Mouse (Mus musculus): ENCODE results near the gene Lrrc74b. TPM values are rescaled to one million over a fixed set of nuclear protein-coding genes. Genes with fewer than 3 reads are reported as not detected.

Lrrc74b gene
- polyA plus RNA-seq, 1 experiment from 2014 or later: 0.89 TPM

GRCm38 (mm10) chr16:17532676-17533329 lies 28.2 kb downstream of the Lrrc74b start:
- H3K9me3 ChIP-seq: no peaks in the 10 kb centered on the region
- H3K36me3 ChIP-seq: peaks cover 10% of the 10 kb centered on the region
- no peak overlapping the region for H3K27ac ChIP-seq (replicated peaks)
- H3K4me3 ChIP-seq: no peak overlapping the region
- no peak for ATAC-seq (replicated peaks)
- H3K4me2 ChIP-seq (replicated peaks): no peak overlapping the region
- WGBS: 70% methylated on average over 14 of the region's 14 CpGs
- H3K4me1 ChIP-seq: peaks cover 20% of the 10 kb centered on the region
- H3K9ac ChIP-seq (replicated peaks): no peak overlapping the region
- H3K27me3 ChIP-seq: no peaks in the 10 kb centered on the region

GRCm38 (mm10) chr16:17532271-17532670 lies 28.8 kb downstream of the Lrrc74b start:
- Histone ChIP-seq H3K4me3 (no peak overlapping the region), H3K27me3 (no peaks in the 10 kb centered on the region), H3K4me2 (replicated peaks) (no peak overlapping the region), H3K9ac (replicated peaks) (no peak overlapping the region), H3K9me3 (no peaks in the 10 kb centered on the region), H3K4me1 (peaks cover 20% of the 10 kb centered on the region), H3K36me3 (peaks cover 15% of the 10 kb centered on the region), H3K27ac (replicated peaks) (no peak overlapping the region)
- no peak for ATAC-seq (replicated peaks)
- 56% methylated on average over 4 of the region's 4 CpGs for WGBS

DNA sequence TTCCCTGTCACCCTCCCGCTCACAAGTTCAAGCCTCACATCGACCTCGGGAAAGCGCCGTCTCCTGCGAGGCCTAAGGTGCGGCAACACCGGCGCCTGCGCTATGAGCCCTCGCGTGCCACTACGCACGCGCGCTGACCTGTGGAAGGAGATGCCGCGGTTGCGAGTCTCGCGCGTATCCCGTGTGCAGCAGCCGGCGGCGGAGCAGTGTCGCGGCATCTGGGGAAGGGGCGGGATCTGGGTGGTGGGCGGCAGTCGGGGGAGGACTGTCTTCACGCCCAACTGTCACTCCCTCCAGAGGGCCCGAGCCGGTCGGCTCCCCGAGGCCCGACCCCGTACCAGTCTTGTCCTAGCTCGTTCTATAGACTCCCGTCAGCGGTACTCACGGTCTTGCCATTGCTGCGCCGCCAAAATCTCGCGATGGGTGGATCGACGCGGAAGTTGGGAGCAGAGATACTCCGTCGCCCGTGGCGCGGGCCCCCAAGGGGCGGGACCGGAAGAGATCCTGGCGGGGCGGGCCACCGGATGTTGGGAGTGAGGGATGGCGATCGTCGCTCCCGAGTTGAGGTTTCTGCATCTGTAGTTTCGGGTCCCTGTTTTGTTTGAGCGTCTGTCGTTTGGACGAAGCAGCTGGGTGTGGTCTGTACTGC lies 30.3 kb downstream of the Lrrc74b start, which contains the start of gene Thap7:
Gene Thap7 (minus strand): TSS at position 497 of the 649 bp plus-strand sequence.
- no peaks in the 10 kb centered on the region for H3K27me3 ChIP-seq
- peak within 1 kb of the TSS; percentile 85 for H3K4me3 ChIP-seq
- WGBS: under 1% methylated on average over 67 of the region's 67 CpGs
- H3K27ac ChIP-seq (replicated peaks): peak within 1 kb of the TSS; percentile 99
- H3K9me3 ChIP-seq: no peaks in the 10 kb centered on the region
- peak within 1 kb of the TSS; percentile 71 for H3K4me2 ChIP-seq (replicated peaks)
- peaks cover 30% of the 10 kb centered on the region for H3K36me3 ChIP-seq
- peaks cover 20% of the 10 kb centered on the region for H3K4me1 ChIP-seq
- ATAC-seq (replicated peaks): peak; percentile 98
- H3K9ac ChIP-seq (replicated peaks): peak within 1 kb of the TSS; percentile 82

DNA sequence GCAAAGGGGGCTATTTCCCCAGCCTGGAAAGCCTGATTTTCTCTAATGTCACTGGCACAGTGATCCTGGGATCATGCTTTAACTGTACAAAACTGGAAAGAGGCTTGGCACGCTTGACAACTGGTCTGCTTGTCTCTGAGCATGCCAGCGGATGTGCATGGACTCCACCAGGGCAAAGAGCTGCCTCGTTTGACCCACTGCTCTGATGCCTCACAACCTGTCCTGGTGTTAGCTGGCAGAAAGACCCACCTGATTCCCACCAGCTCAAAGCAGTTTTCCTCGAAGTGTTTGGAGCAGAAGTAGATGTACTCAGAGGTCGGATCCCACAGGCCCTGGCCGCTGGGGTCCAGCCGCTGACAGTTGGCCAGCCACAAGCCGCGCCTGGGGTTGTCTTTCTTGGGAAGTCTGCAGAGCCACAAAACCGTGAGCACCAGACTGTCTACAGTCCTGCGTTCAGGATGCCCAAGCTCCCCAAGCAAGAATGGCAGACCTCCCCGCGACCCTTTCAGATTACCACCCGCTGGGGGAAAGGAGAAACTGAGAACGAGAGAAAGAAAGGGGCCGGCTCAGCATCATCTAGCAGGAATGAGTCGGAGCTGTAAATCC lies 31.0 kb downstream of the Lrrc74b start:
- H3K4me1 ChIP-seq: peaks cover 20% of the 10 kb centered on the region
- no peaks in the 10 kb centered on the region for H3K27me3 ChIP-seq
- peak overlapping the region; percentile 85 for H3K4me3 ChIP-seq
- peak overlapping the region; percentile 99 for H3K27ac ChIP-seq (replicated peaks)
- H3K9me3 ChIP-seq: no peaks in the 10 kb centered on the region
- H3K9ac ChIP-seq (replicated peaks): peak overlapping the region; percentile 82
- H3K4me2 ChIP-seq (replicated peaks): peak overlapping the region; percentile 71
- peaks cover 37% of the 10 kb centered on the region for H3K36me3 ChIP-seq
- 15% methylated on average over 17 of the region's 17 CpGs for WGBS
- ATAC-seq (replicated peaks): peak; percentile 7

- H3K4me1 ChIP-seq: peaks cover 20% of the 10 kb centered on the region
- no peaks in the 10 kb centered on the region for H3K9me3 ChIP-seq
- peaks cover 52% of the 10 kb centered on the region for H3K36me3 ChIP-seq
- no peak overlapping the region for H3K9ac ChIP-seq (replicated peaks)
- no peak for ATAC-seq (replicated peaks)
- no peak overlapping the region for H3K4me3 ChIP-seq
- no peaks in the 10 kb centered on the region for H3K27me3 ChIP-seq
- 84% methylated on average over 13 of the region's 13 CpGs for WGBS
- no peak overlapping the region for H3K27ac ChIP-seq (replicated peaks)
- H3K4me2 ChIP-seq (replicated peaks): no peak overlapping the region
Measured at GRCm38 (mm10) chr16:17528276-17528675, 32.8 kb downstream of the Lrrc74b start.

DNA sequence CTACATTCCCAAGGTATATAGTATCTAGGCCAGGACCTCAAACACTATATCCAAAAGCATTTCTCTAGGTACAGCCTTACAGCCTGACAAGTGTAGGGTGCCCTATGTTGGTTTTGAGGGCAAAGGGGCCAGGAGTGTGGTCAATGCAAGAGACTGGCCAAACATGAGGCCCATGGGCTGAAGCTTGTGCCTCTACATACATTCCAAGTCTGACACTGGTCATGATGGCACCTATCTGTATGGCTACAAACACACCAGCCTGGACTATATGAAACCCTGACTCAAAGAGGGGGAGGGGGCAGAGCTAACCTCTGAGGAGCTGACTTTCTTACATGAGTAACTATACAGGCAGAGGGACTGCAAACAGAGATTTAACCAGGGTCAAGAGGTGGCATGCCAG lies 33.4 kb downstream of the Lrrc74b start:
- Histone ChIP-seq H3K9me3 (no peaks in the 10 kb centered on the region), H3K27ac (replicated peaks) (no peak overlapping the region), H3K27me3 (no peaks in the 10 kb centered on the region), H3K4me1 (peaks cover 20% of the 10 kb centered on the region), H3K4me2 (replicated peaks) (no peak overlapping the region), H3K9ac (replicated peaks) (no peak overlapping the region), H3K36me3 (peaks cover 59% of the 10 kb centered on the region), H3K4me3 (no peak overlapping the region)
- no peak for ATAC-seq (replicated peaks)

GRCm38 (mm10) chr16:17526223-17526622 lies 34.8 kb downstream of the Lrrc74b start:
- Histone ChIP-seq H3K27ac (replicated peaks) (no peak overlapping the region), H3K9me3 (no peaks in the 10 kb centered on the region), H3K4me2 (replicated peaks) (no peak overlapping the region), H3K9ac (replicated peaks) (no peak overlapping the region), H3K36me3 (peaks cover 73% of the 10 kb centered on the region), H3K4me3 (no peak overlapping the region), H3K27me3 (no peaks in the 10 kb centered on the region), H3K4me1 (peaks cover 10% of the 10 kb centered on the region)
- 88% methylated on average over 6 of the region's 6 CpGs for whole genome bisulfite sequencing
- ATAC-seq (replicated peaks): no peak

GRCm38 (mm10) chr16:17525524-17525923 lies 35.5 kb downstream of the Lrrc74b start:
- no peak overlapping the region for H3K4me3 ChIP-seq
- no peak for ATAC-seq (replicated peaks)
- no peak overlapping the region for H3K27ac ChIP-seq (replicated peaks)
- no peaks in the 10 kb centered on the region for H3K27me3 ChIP-seq
- H3K4me1 ChIP-seq: peaks cover 10% of the 10 kb centered on the region
- no peak overlapping the region for H3K4me2 ChIP-seq (replicated peaks)
- no peaks in the 10 kb centered on the region for H3K9me3 ChIP-seq
- 88% methylated on average over 3 of the region's 3 CpGs for WGBS
- H3K36me3 ChIP-seq: peaks cover 80% of the 10 kb centered on the region
- no peak overlapping the region for H3K9ac ChIP-seq (replicated peaks)

DNA sequence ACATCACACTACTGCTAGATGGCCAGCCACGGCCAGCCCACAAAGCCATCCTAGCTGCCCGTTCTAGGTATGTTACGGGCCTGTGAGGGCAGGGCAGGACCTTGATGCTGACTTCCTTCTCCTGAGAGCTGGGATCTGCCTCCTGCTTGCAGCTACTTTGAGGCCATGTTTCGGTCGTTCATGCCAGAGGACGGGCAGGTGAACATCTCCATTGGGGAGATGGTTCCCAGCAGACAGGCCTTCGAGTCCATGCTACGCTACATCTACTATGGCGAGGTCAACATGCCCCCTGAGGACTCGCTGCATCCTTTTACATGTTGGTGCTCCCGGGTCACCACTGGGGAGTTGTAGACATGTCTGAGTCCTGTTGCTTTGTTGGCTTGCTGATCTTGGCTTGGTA lies 36.9 kb downstream of the Lrrc74b start:
- no peak for ATAC-seq (replicated peaks)
- Histone ChIP-seq H3K27me3 (no peaks in the 10 kb centered on the region), H3K4me3 (no peak overlapping the region), H3K36me3 (peaks cover 93% of the 10 kb centered on the region), H3K9me3 (no peaks in the 10 kb centered on the region), H3K27ac (replicated peaks) (no peak overlapping the region), H3K4me1 (no peaks in the 10 kb centered on the region), H3K4me2 (replicated peaks) (no peak overlapping the region), H3K9ac (replicated peaks) (no peak overlapping the region)
- WGBS: 93% methylated on average over 11 of the region's 11 CpGs

DNA sequence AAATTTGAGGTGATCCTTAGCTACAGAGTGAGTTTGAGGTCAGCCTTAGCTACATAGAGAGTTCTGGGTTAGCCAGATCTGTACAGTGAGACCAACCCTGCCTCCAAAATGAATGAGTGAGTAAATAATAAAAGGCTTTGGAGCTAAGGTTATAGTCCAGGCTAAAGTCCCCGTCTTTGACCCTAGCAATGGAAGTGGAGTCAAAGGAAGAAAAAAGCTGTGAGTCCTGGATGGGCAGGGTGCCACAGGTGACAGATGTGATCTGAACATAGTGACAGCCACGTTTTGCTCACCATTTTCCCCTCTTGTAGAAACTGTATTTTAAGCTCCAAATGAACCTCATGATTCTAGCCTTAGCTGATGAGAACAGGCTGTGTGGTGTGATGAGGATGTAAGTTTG lies 42.1 kb downstream of the Lrrc74b start:
- no peak for ATAC-seq (replicated peaks)
- Histone ChIP-seq H3K27ac (replicated peaks) (no peak overlapping the region), H3K36me3 (peaks cover 85% of the 10 kb centered on the region), H3K9me3 (no peaks in the 10 kb centered on the region), H3K27me3 (no peaks in the 10 kb centered on the region), H3K4me2 (replicated peaks) (no peak overlapping the region), H3K4me3 (no peak overlapping the region), H3K4me1 (no peaks in the 10 kb centered on the region), H3K9ac (replicated peaks) (no peak overlapping the region)
- 86% methylated on average over 2 of the region's 2 CpGs for WGBS

DNA sequence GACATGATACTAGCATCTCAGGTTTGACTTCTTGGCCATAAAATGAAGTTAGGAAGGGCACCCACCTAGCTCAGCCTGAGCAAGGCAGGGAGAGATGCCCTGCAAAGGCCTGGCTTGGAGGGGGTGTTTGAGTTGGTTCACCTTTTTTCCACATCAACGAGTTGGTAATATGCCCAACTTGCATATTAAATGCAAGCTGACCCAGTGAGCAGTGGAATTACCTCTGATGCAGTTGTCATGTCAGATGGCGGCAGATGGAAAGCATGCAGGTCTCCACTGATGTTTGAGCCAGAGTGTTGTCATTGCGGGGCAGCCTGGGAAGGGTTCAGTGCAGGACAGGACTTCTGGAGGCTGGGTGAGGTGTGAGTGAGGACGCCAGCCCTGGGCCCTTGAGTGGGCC lies 49.6 kb downstream of the Lrrc74b start:
- H3K4me3 ChIP-seq: no peak overlapping the region
- H3K27ac ChIP-seq (replicated peaks): no peak overlapping the region
- peaks cover 18% of the 10 kb centered on the region for H3K4me1 ChIP-seq
- no peak overlapping the region for H3K9ac ChIP-seq (replicated peaks)
- 95% methylated on average over 4 of the region's 4 CpGs for WGBS
- no peaks in the 10 kb centered on the region for H3K9me3 ChIP-seq
- no peak overlapping the region for H3K4me2 ChIP-seq (replicated peaks)
- H3K27me3 ChIP-seq: no peaks in the 10 kb centered on the region
- no peak for ATAC-seq (replicated peaks)
- peaks cover 36% of the 10 kb centered on the region for H3K36me3 ChIP-seq

- Histone ChIP-seq H3K4me3 (no peak overlapping the region), H3K27me3 (no peaks in the 10 kb centered on the region), H3K27ac (replicated peaks) (no peak overlapping the region), H3K9me3 (no peaks in the 10 kb centered on the region), H3K9ac (replicated peaks) (no peak overlapping the region), H3K4me1 (peaks cover 18% of the 10 kb centered on the region), H3K4me2 (replicated peaks) (0 out of 2 replicates have a peak overlapping the region, but pooled peaks have one; percentile 72), H3K36me3 (peaks cover 29% of the 10 kb centered on the region)
- ATAC-seq (replicated peaks): no peak
- WGBS: 89% methylated on average over 2 of the region's 2 CpGs
Measured at GRCm38 (mm10) chr16:17510686-17511085, 50.4 kb downstream of the Lrrc74b start.
